Mouse (Mus musculus): ENCODE results near the gene Fastkd5. TPM values are rescaled to one million over a fixed set of nuclear protein-coding genes. Genes with fewer than 3 reads are reported as not detected.

The Fastkd5 gene
- polyA plus RNA-seq, 1 experiment from 2014 or later = 19.6 TPM

- WGBS = 2% methylated on average over 37 of the region's 37 CpGs
- Histone ChIP-seq H3K36me3 (peaks cover 31% of the 10 kb centered on the region), H3K4me3 (peak overlapping the region; percentile 99), H3K27ac (peak overlapping the region; percentile 95), H3K9me3 (no peaks in the 10 kb centered on the region), H3K4me1 (peaks cover 11% of the 10 kb centered on the region; the same call in 1 of the 2 replicates), H3K27me3 (ENCODE audit: insufficient read depth, poor library complexity, severe bottlenecking) (peaks cover 15% of the 10 kb centered on the region)
- peak; percentile 84 for DNase-seq (ENCODE audit: low spot score)
These were observed 568 bp downstream of the Fastkd5 start for GRCm38 (mm10) chr2:130629080-130629838.

GRCm38 (mm10) chr2:130628424-130628823 lies 1.4 kb downstream of the Fastkd5 start:
- 51% methylated on average over 3 of the region's 3 CpGs for WGBS
- peaks cover 34% of the 10 kb centered on the region for H3K36me3 ChIP-seq
- no peak for DNase-seq (ENCODE audit: low spot score)
- H3K4me3 ChIP-seq = peak overlapping the region; percentile 99
- peaks cover 6% of the 10 kb centered on the region; the same call in 1 of the 2 replicates for H3K4me1 ChIP-seq
- H3K9me3 ChIP-seq = no peaks in the 10 kb centered on the region
- H3K27me3 ChIP-seq (ENCODE audit: insufficient read depth, poor library complexity, severe bottlenecking) = peaks cover 6% of the 10 kb centered on the region
- H3K27ac ChIP-seq = no peak overlapping the region

- Histone ChIP-seq H3K36me3 (peaks cover 64% of the 10 kb centered on the region), H3K4me3 (no peak overlapping the region), H3K27ac (no peak overlapping the region), H3K27me3 (ENCODE audit: insufficient read depth, poor library complexity, severe bottlenecking) (no peaks in the 10 kb centered on the region), H3K4me1 (no peaks in the 10 kb centered on the region), H3K9me3 (no peaks in the 10 kb centered on the region)
- DNase-seq (ENCODE audit: low spot score) = no peak
- WGBS = 87% methylated on average over 7 of the region's 7 CpGs
These were observed 10.9 kb downstream of the Fastkd5 start for GRCm38 (mm10) chr2:130618972-130619371.

GRCm38 (mm10) chr2:130613091-130613490 lies 16.7 kb downstream of the Fastkd5 start:
- no peaks in the 10 kb centered on the region for H3K27me3 ChIP-seq (ENCODE audit: insufficient read depth, poor library complexity, severe bottlenecking)
- WGBS = 61% methylated on average over 3 of the region's 3 CpGs
- H3K4me1 ChIP-seq = no peaks in the 10 kb centered on the region
- peaks cover 42% of the 10 kb centered on the region for H3K36me3 ChIP-seq
- DNase-seq (ENCODE audit: low spot score) = no peak
- no peaks in the 10 kb centered on the region for H3K9me3 ChIP-seq
- H3K4me3 ChIP-seq = no peak overlapping the region
- H3K27ac ChIP-seq = no peak overlapping the region

GRCm38 (mm10) chr2:130602195-130602594 lies 27.6 kb downstream of the Fastkd5 start:
- Histone ChIP-seq H3K36me3 (peaks cover 62% of the 10 kb centered on the region), H3K27me3 (ENCODE audit: insufficient read depth, poor library complexity, severe bottlenecking) (no peaks in the 10 kb centered on the region), H3K4me3 (no peak overlapping the region), H3K4me1 (no peaks in the 10 kb centered on the region), H3K27ac (no peak overlapping the region), H3K9me3 (no peaks in the 10 kb centered on the region)
- WGBS = 85% methylated on average over 4 of the region's 4 CpGs
- no peak for DNase-seq (ENCODE audit: low spot score)

- 50% methylated on average over 3 of the region's 3 CpGs for WGBS
- no peak overlapping the region for H3K4me3 ChIP-seq
- DNase-seq (ENCODE audit: low spot score) = no peak
- H3K27ac ChIP-seq = no peak overlapping the region
- H3K4me1 ChIP-seq = peaks cover 9% of the 10 kb centered on the region
- H3K9me3 ChIP-seq = no peaks in the 10 kb centered on the region
- H3K36me3 ChIP-seq = peaks cover 85% of the 10 kb centered on the region
- H3K27me3 ChIP-seq (ENCODE audit: insufficient read depth, poor library complexity, severe bottlenecking) = no peaks in the 10 kb centered on the region
These were observed 31.4 kb downstream of the Fastkd5 start for GRCm38 (mm10) chr2:130598399-130598798.

- H3K36me3 ChIP-seq = peaks cover 77% of the 10 kb centered on the region
These were observed 32.2 kb downstream of the Fastkd5 start for GRCm38 (mm10) chr2:130597601-130598010.

GRCm38 (mm10) chr2:130595596-130595995 lies 34.2 kb downstream of the Fastkd5 start:
- Histone ChIP-seq H3K4me3 (no peak overlapping the region), H3K9me3 (no peaks in the 10 kb centered on the region), H3K36me3 (peaks cover 78% of the 10 kb centered on the region), H3K27ac (no peak overlapping the region), H3K4me1 (peaks cover 9% of the 10 kb centered on the region), H3K27me3 (ENCODE audit: insufficient read depth, poor library complexity, severe bottlenecking) (no peaks in the 10 kb centered on the region)
- WGBS = 67% methylated on average over 1 of the region's 1 CpGs
- DNase-seq (ENCODE audit: low spot score) = no peak

More at GRCm38 (mm10) chr2:130597601-130598010, 32.2 kb downstream of the Fastkd5 start:
- DNase-seq (ENCODE audit: low spot score) = peak; percentile 74
- H3K4me3 ChIP-seq = no peak overlapping the region
- H3K9me3 ChIP-seq = no peaks in the 10 kb centered on the region
- WGBS = 19% methylated on average over 1 of the region's 1 CpGs
- H3K4me1 ChIP-seq = peaks cover 9% of the 10 kb centered on the region
- H3K27ac ChIP-seq = no peak overlapping the region
- H3K27me3 ChIP-seq (ENCODE audit: insufficient read depth, poor library complexity, severe bottlenecking) = no peaks in the 10 kb centered on the region

GRCm38 (mm10) chr2:130591016-130591415 lies 38.8 kb downstream of the Fastkd5 start:
- Histone ChIP-seq H3K4me3 (no peak overlapping the region), H3K4me1 (peaks cover 11% of the 10 kb centered on the region), H3K36me3 (peaks cover 44% of the 10 kb centered on the region), H3K27me3 (ENCODE audit: insufficient read depth, poor library complexity, severe bottlenecking) (peaks cover 4% of the 10 kb centered on the region; the same call in 1 of the 2 replicates), H3K27ac (no peak overlapping the region), H3K9me3 (no peaks in the 10 kb centered on the region)
- WGBS = 83% methylated on average over 2 of the region's 2 CpGs
- no peak for DNase-seq (ENCODE audit: low spot score)

GRCm38 (mm10) chr2:130589761-130590160 lies 40.1 kb downstream of the Fastkd5 start:
- H3K36me3 ChIP-seq = peaks cover 33% of the 10 kb centered on the region
- no peaks in the 10 kb centered on the region for H3K9me3 ChIP-seq
- H3K4me3 ChIP-seq = no peak overlapping the region
- H3K27me3 ChIP-seq (ENCODE audit: insufficient read depth, poor library complexity, severe bottlenecking) = peaks cover 4% of the 10 kb centered on the region; the same call in 1 of the 2 replicates
- no peak for DNase-seq (ENCODE audit: low spot score)
- 90% methylated on average over 2 of the region's 2 CpGs for WGBS
- H3K27ac ChIP-seq = no peak overlapping the region
- 0 out of 2 replicates have a peak, but pooled peaks cover 4% of the 10 kb centered on the region for H3K4me1 ChIP-seq

- 66% methylated on average over 4 of the region's 4 CpGs for WGBS
- Histone ChIP-seq H3K4me1 (peaks cover 7% of the 10 kb centered on the region; the same call in 1 of the 2 replicates), H3K36me3 (peaks cover 28% of the 10 kb centered on the region), H3K4me3 (no peak overlapping the region), H3K27me3 (ENCODE audit: insufficient read depth, poor library complexity, severe bottlenecking) (peaks cover 4% of the 10 kb centered on the region; the same call in 1 of the 2 replicates), H3K27ac (no peak overlapping the region), H3K9me3 (no peaks in the 10 kb centered on the region)
- DNase-seq (ENCODE audit: low spot score) = no peak
These were observed 40.7 kb downstream of the Fastkd5 start for GRCm38 (mm10) chr2:130589157-130589556.

GRCm38 (mm10) chr2:130588373-130588772 lies 41.5 kb downstream of the Fastkd5 start:
- peaks cover 21% of the 10 kb centered on the region for H3K36me3 ChIP-seq
- no peak overlapping the region for H3K27ac ChIP-seq
- H3K4me3 ChIP-seq = no peak overlapping the region
- no peak for DNase-seq (ENCODE audit: low spot score)
- peaks cover 10% of the 10 kb centered on the region; the same call in 1 of the 2 replicates for H3K27me3 ChIP-seq (ENCODE audit: insufficient read depth, poor library complexity, severe bottlenecking)
- 44% methylated on average over 2 of the region's 2 CpGs for WGBS
- H3K9me3 ChIP-seq = no peaks in the 10 kb centered on the region
- H3K4me1 ChIP-seq = peaks cover 11% of the 10 kb centered on the region

GRCm38 (mm10) chr2:130586016-130586415 lies 43.8 kb downstream of the Fastkd5 start:
- no peak overlapping the region for H3K27ac ChIP-seq
- no peak for DNase-seq (ENCODE audit: low spot score)
- H3K27me3 ChIP-seq (ENCODE audit: insufficient read depth, poor library complexity, severe bottlenecking) = peaks cover 31% of the 10 kb centered on the region
- H3K36me3 ChIP-seq = peaks cover 10% of the 10 kb centered on the region
- peaks cover 27% of the 10 kb centered on the region for H3K4me1 ChIP-seq
- 85% methylated on average over 6 of the region's 6 CpGs for WGBS
- H3K4me3 ChIP-seq = no peak overlapping the region
- H3K9me3 ChIP-seq = no peaks in the 10 kb centered on the region

Data from heart, embryonic 10.5 days (tissue).